Mouse (Mus musculus) lung, embryonic 14.5 days (tissue): ENCODE measurements around the gene Cdca7l. TPM values are rescaled to one million over a fixed set of nuclear protein-coding genes. Genes with fewer than 3 reads are reported as not detected.
"Not testable (repeated sequence)": the region's sequence is repeated elsewhere in the genome, so short reads cannot be mapped to it uniquely, and the experiment has no call there.

Experiments
- ATAC-seq: fragments of 200-750 bp; cut with Nextera tagmentation; 2 replicates; pipeline ENCODE4 v1.8.0; 2017; ENCODE audit warnings: mild to moderate bottlenecking, moderate TSS enrichment, moderate library complexity; ENCODE audit not compliant: insufficient read depth
- DNase-seq: peaks from one replicate; pipeline ENCODE4 v3.0.0-alpha.2; 2015
- H3K27ac ChIP-seq: fragments of 300-500 bp; sonication (generic); 2 replicates; pipeline ENCODE4 v1.5.1; 2014; ENCODE audit warnings: low read depth, mild to moderate bottlenecking, moderate library complexity
- H3K27me3 ChIP-seq: fragments of 300-500 bp; sonication (generic); 2 replicates; pipeline ENCODE4 v1.6.1; 2014; ENCODE audit warnings: low read length, control low read depth; ENCODE audit not compliant: insufficient read depth
- H3K36me3 ChIP-seq: fragments of 300-500 bp; sonication (generic); 2 replicates; pipeline ENCODE4 v1.6.1; 2014; ENCODE audit warnings: control low read depth; ENCODE audit not compliant: insufficient read depth
- H3K4me1 ChIP-seq: fragments of 300-500 bp; sonication (generic); 2 replicates; pipeline ENCODE4 v1.6.1; 2014; ENCODE audit warnings: antibody characterized with exemption, control low read depth; ENCODE audit not compliant: insufficient read depth
- H3K4me2 ChIP-seq: fragments of 300-500 bp; sonication (generic); 2 replicates; pipeline ENCODE4 v1.6.1; 2014; ENCODE audit warnings: mild to moderate bottlenecking
- H3K4me3 ChIP-seq: fragments of 300-500 bp; sonication (generic); 2 replicates; pipeline ENCODE4 v1.5.1; 2014; ENCODE audit warnings: low read depth, low read length
- H3K9ac ChIP-seq: fragments of 300-500 bp; sonication (generic); 2 replicates; pipeline ENCODE4 v1.6.1; 2014
- H3K9me3 ChIP-seq: fragments of 300-500 bp; sonication (generic); 2 replicates; pipeline ENCODE4 v1.6.1; 2016; ENCODE audit warnings: low read depth, low read length, control low read depth
- CTCF ChIP-seq: IDR thresholded peaks from 2 replicates; pipeline ENCODE4 v1.5.1; 2016; ENCODE audit warnings: antibody characterized with exemption, low read depth
- WGBS: fragments of 180-500 bp; shearing (Covaris S2); extraction: QIAGEN DNeasy Blood & Tissue Kit; methylation state at CpG from one replicate; pipeline ENCODE4 v1.1.7; 2014; 5-methylcytosine and 5-hydroxymethylcytosine counted together
- polyA plus RNA-seq: library from polyadenylated mRNA; unstranded; fragments of >200 nt; fragmentation: Nextera tagmentation; extraction: Ambion mirVana; gene quantifications from 2 replicates; pipeline ENCODE4 v1.2.1, GENCODE M21; 2014

Cdca7l gene
- 67.7 and 71.5 TPM in 2 replicates for polyA plus RNA-seq

DNA sequence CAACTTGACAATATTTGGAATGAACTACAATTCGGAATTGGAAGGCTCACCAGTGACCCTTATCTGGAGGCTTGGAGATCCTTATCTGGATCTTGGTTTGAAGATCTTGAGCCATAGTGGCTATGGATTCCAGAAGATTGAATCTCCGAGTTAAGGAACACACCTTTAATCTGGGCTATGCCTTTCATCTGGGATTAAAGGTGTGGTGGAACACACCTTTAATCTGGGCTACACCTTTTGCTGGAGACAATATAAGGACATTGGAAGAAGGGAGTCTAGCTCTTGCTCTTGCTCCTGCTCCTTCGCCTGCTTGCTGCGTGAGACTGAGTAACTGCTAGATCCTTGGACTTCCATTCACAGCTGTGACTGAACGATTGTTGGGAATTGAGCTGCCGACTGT, at the start of gene Cdca7l:
Cdca7l (plus strand) TSS at position 301 of the 400 bp plus-strand sequence.
- not testable (repeated sequence) for H3K27ac ChIP-seq

DNA sequence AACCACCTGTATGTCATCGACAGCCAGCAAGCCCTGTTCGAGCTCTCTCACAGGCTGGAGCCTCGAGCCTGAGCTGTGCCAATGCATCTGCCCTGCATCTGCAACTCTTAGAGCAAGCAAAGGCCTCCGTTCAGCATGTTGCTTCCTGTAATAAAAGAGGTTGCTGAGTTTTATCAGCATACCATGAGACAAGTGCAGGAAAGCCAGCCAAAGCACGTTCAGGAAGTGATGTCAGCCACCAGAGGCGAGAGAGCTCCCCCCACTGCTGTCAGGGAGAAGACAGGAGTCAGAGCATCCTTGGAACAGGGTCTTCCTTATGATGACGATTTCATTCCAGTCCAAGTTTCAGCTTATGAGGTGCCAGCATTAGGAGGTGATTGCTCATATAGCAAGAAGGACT, 48.1 kb upstream of the Cdca7l start:
- peak; percentile 33; the same call in 1 of the 2 replicates for ATAC-seq
- TF ChIP-seq CTCF = no peak

More for the DNA sequence above, at the start of gene Cdca7l:
- DNase-seq, H3K9ac ChIP-seq, H3K4me1 ChIP-seq, H3K27me3 ChIP-seq, H3K36me3 ChIP-seq, H3K4me3 ChIP-seq, ATAC-seq, H3K4me2 ChIP-seq, H3K9me3 ChIP-seq: not testable (repeated sequence)
- no CpG with 5 or more reads among the region's 6 CpGs for WGBS

DNA sequence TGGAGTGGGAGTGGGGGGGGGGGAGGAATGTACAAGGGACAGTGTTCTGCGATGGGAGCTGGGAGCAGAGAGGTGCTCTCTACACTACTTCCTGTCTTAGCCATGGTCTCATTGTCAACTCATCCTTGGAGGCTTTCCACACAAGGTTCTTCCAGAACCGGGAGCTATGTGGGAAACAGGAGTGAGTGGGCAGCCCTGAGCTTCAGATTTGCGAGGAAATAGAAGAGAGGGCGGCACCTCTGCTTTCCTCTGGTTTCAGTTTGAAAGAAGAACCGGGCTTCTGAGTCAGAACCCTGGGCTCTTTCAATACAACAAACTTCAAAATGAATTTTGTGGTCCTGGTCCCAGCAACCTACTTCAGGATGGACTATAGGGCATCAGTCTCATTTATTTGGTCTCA, 43.7 kb upstream of the Cdca7l start:
- ATAC-seq (no peak), DNase-seq (no peak)

More for the DNA sequence above, 48.1 kb upstream of the Cdca7l start:
- H3K9ac ChIP-seq = no peak overlapping the region
- no peaks in the 10 kb centered on the region for H3K4me1 ChIP-seq
- H3K36me3 ChIP-seq = no peaks in the 10 kb centered on the region; the same call in 1 of the 2 replicates
- H3K4me2 ChIP-seq = no peak overlapping the region
- H3K27ac ChIP-seq = no peak overlapping the region
- no peak overlapping the region for H3K4me3 ChIP-seq
- 26% methylated on average over 7 of the region's 7 CpGs for WGBS
- H3K9me3 ChIP-seq = no peaks in the 10 kb centered on the region
- DNase-seq = peak; percentile 34
- no peaks in the 10 kb centered on the region for H3K27me3 ChIP-seq

GRCm38 (mm10) chr12:117760846-117761245, 43.2 kb upstream of the Cdca7l start:
- no peak overlapping the region for H3K4me2 ChIP-seq
- DNase-seq (no peak), ATAC-seq (no peak)
- H3K9ac ChIP-seq = no peak overlapping the region
- no peaks in the 10 kb centered on the region; the same call in 1 of the 2 replicates for H3K36me3 ChIP-seq
- H3K4me1 ChIP-seq = no peaks in the 10 kb centered on the region
- no peak overlapping the region for H3K27ac ChIP-seq
- TF ChIP-seq CTCF = no peak
- H3K4me3 ChIP-seq = no peak overlapping the region
- H3K9me3 ChIP-seq = no peaks in the 10 kb centered on the region
- H3K27me3 ChIP-seq = no peaks in the 10 kb centered on the region

More for the DNA sequence above, 43.7 kb upstream of the Cdca7l start:
- no peak overlapping the region for H3K4me3 ChIP-seq
- WGBS = 80% methylated on average over 5 of the region's 5 CpGs
- no peaks in the 10 kb centered on the region for H3K27me3 ChIP-seq
- no peak overlapping the region for H3K27ac ChIP-seq
- H3K4me2 ChIP-seq = no peak overlapping the region
- no peak overlapping the region for H3K9ac ChIP-seq
- H3K4me1 ChIP-seq = no peaks in the 10 kb centered on the region
- H3K36me3 ChIP-seq = no peaks in the 10 kb centered on the region; the same call in 1 of the 2 replicates
- no peaks in the 10 kb centered on the region for H3K9me3 ChIP-seq
- TF ChIP-seq CTCF = no peak

- TF ChIP-seq CTCF = no peak
- H3K27ac ChIP-seq = no peak overlapping the region
- H3K4me3 ChIP-seq = no peak overlapping the region
- ATAC-seq (peak; percentile 47), DNase-seq (peak; percentile 54)
- no peaks in the 10 kb centered on the region for H3K27me3 ChIP-seq
- no peaks in the 10 kb centered on the region for H3K9me3 ChIP-seq
- H3K4me1 ChIP-seq = no peaks in the 10 kb centered on the region
- 30% methylated on average over 1 of the region's 1 CpGs for WGBS
- H3K9ac ChIP-seq = no peak overlapping the region
- H3K4me2 ChIP-seq = no peak overlapping the region
- H3K36me3 ChIP-seq = no peaks in the 10 kb centered on the region
Measured at GRCm38 (mm10) chr12:117761698-117762097, 42.4 kb upstream of the Cdca7l start.

GRCm38 (mm10) chr12:117763247-117763646, 40.8 kb upstream of the Cdca7l start:
- Histone ChIP-seq H3K4me1 (no peaks in the 10 kb centered on the region), H3K27ac (no peak overlapping the region), H3K4me2 (no peak overlapping the region), H3K9me3 (no peaks in the 10 kb centered on the region), H3K9ac (no peak overlapping the region), H3K27me3 (no peaks in the 10 kb centered on the region), H3K4me3 (no peak overlapping the region), H3K36me3 (no peaks in the 10 kb centered on the region)
- no peak for TF ChIP-seq CTCF
- ATAC-seq = peak; percentile 44; the same call in 1 of the 2 replicates
- DNase-seq = peak; percentile 38
- 70% methylated on average over 3 of the region's 3 CpGs for WGBS

GRCm38 (mm10) chr12:117764839-117765238, 39.2 kb upstream of the Cdca7l start:
- peak; percentile 97 for DNase-seq
- H3K9ac ChIP-seq = no peak overlapping the region
- no peaks in the 10 kb centered on the region for H3K36me3 ChIP-seq
- peak; percentile 92 for TF ChIP-seq CTCF
- no peaks in the 10 kb centered on the region for H3K27me3 ChIP-seq
- no peaks in the 10 kb centered on the region for H3K9me3 ChIP-seq
- H3K4me3 ChIP-seq = no peak overlapping the region
- no peak overlapping the region for H3K4me2 ChIP-seq
- H3K4me1 ChIP-seq = no peaks in the 10 kb centered on the region
- H3K27ac ChIP-seq = no peak overlapping the region
- WGBS = 5% methylated on average over 7 of the region's 7 CpGs
- ATAC-seq = peak; percentile 57; the same call in 1 of the 2 replicates
